Mouse (Mus musculus) Muller cell, postnatal 12 days (primary cell): ENCODE measurements at regions not wholly inside any gene's neighbourhood (a gene's known extent, or its start where the extent isn't known, plus 50 kb on each side); places are given as distances from the start of the nearest gene placed in this dataset.

ENCODE experiments used
- DNase-seq: peaks from one replicate; pipeline ENCODE4 v3.0.0-alpha.2; 2015; ENCODE audit errors: inconsistent ontology term

GRCm38 (mm10) chr15:60630756-60631402 lies 222.7 kb downstream of the Fam84b start:
- peak; percentile 67 for DNase-seq

DNA sequence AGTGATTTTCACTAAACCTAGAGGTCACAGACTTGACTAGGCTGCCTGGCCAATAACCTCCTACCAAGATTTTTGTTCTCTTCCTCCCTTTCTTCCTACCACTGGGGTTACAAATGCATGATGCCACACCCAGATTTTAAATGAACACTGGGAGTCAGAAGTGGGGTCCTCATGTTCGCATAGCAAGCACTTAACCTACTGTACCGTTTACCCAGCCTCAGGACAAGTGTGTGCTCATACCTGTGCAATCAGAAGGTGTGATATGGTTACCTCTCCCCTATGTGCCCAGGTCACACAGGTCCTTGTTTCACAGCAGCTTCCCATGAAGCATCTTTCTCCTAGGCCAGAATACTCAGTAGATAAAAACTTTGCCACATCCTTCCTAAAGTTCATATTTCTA lies 234.8 kb downstream of the Fam84b start:
- DNase-seq, result no peak

DNA sequence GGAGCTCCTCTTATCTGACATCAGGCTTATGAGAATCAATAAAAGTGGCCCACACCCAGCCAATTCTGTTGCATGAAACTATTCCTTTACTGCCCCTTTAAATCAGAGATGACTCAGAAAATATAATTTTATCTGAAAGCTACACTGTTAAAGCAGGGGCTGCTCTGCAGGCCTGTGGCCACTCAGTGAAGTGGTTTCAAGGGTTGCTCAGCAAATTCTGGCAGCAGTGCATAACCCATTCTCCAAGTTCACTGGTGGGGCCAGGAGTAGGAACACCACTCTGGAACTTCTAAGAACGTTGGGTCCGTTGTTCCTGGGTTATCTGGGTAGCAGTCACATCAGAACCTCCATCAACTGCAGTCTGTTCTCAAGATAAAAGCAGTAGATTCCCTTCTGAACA lies 236.2 kb downstream of the Fam84b start:
- DNase-seq, result no peak

DNA sequence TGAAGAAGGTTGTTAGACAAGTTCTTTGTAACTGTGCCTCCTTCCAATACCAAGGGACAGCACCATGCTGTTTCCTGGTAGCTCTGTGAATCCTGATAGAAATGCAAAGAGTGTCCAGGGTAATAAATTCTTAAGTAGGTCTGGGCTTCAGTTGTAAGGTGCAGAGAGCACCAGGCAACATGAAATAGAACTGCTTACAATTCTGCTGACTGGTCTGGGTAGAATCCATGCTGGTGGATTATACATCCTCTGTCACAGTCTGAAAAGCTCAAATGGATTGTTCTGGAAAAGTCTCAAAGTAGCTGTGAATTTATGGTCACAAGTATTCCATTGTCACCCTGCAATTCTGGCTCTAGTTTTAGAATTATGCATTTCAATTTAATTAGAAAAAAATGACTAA lies 251.7 kb downstream of the Fam84b start:
- no peak for DNase-seq

DNA sequence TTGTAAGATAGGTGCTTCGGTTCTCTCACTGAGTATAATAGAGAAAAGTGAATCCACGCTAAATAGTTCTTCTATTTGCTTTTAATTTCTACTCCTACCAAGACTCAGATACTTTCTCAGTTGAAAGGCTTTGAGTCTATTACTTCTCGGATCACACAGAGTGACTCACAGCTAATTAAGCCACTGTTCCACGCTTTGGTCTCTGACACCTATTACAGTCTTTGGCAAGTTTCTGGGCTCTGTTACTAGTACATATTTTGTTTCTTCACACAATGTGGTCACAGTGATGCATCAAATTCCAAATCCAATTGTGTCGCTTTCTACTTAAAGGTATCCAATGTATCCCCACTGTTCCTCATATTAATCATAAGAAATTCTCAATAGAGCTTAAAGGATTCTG lies 276.5 kb downstream of the Fam84b start:
- peak; percentile 58 for DNase-seq

DNA sequence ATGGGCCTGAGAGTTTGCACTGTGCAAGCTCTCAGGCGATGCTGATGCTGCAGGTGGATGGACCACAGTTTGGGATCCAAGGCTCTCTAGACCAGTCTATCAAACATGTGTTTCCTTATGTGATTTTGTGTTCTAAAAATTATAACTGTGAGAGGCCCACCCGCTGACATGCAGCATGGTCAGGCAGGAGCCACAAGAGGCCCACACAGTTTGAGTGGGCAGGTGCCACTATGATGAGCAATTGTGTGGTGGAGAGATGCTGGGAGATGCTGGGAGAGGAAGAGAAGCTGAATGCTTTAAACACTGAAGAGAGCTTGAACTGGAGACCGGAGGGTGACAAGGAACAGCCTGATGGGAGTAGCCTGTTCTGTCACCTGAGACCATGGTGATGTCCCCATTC lies 287.3 kb downstream of the Fam84b start:
- no peak for DNase-seq

GRCm38 (mm10) chr15:60565017-60565416 lies 288.6 kb downstream of the Fam84b start:
- DNase-seq, result no peak

DNA sequence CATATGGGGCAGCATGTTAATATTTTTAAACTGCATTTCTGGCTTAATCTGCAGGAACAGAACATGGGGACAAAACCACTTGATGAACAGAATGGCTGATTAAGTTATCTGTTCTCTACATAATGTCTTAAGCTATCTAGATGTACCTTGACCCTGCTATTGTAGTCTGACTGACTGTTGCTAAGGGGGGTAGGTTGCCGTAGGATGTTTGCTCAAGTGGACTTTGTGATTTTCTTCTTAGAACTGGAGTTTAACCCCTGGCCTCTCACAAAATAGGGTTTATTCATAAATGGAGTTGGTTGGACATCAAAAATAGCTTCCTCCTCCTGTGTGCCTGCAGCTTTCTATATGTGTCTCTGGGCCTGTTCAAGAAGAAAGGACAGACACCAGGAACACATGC lies 292.9 kb downstream of the Fam84b start:
- no peak for DNase-seq

DNA sequence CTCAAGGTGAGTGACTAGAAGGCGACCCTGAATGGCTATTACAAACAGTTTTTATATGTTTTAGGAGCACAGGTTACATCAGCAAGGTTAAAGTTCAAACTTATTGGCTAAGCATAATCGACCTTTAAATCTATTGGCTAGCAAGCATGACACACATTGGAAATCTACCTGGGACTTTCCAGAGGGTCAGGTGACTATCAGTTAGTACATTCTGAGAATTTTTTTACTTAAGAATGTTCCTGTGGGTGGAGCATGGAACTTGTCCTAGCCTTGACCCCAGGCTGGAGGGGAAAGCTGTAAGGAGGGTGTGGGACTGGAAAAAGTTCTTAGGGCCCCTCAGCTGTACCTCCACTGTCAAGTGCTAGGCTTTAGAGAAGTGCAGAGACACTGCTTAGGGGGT lies 297.9 kb downstream of the Fam84b start:
- DNase-seq, result no peak

DNA sequence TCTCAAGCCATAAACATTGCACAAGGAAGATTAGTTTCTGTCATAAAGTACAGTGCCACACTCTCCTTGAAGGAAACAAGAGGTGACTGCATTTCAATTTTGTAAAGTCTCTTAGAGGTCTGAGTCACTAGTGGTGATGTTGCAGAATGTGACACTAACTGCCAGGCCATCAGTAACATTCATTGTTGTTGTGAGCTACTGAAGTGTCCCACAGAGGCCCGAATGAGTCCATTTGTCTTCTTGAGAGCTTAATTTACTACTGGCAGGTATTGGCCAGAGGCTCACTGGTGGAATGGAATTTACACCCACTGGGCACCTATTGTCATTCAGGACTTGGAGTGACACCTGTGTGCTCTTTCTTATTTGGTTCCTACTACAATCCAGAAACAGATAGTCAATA lies 299.0 kb downstream of the Fam84b start:
- DNase-seq, result no peak

- no peak for DNase-seq
These were observed 305.5 kb downstream of the Fam84b start for GRCm38 (mm10) chr15:60548045-60548444.

DNA sequence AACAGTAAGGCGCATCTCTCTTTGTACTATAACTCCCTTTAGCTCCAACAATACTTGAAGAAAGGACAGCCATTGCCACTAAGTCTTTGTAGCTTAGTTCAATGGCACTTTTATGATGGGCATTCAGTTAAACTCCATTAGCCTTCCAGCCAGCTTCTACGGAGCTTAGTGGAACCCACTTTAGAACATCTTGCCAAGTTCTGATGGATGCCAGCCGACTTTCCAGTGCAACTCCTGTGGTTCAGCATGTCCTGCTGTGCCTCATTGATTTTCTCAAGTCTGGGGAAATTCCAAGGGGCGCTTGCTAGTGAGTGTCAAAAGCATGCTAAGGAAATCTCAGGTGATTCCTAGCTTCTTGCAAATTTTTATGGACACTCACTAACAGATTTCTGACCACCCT lies 316.4 kb downstream of the Fam84b start:
- no peak for DNase-seq

DNA sequence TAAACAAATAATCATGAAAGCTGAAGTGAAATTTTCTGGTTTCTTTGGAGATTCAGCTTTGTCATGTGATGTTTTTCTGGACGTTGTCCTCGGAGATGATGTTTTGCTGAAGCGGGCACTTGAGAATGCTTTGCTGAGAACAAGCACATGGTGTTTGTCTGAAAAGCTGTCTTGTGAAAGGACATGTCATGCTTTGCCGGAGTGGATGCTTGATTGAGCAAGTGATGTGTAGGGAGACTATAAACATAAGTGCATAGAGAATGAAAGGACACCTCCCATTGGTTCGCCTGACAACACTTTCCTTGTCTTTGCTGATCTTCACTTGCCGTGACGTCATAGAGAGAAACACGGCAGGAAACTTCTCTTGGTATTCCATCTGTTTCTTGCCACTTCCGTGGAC lies 318.9 kb downstream of the Fam84b start:
- DNase-seq, result no peak

DNA sequence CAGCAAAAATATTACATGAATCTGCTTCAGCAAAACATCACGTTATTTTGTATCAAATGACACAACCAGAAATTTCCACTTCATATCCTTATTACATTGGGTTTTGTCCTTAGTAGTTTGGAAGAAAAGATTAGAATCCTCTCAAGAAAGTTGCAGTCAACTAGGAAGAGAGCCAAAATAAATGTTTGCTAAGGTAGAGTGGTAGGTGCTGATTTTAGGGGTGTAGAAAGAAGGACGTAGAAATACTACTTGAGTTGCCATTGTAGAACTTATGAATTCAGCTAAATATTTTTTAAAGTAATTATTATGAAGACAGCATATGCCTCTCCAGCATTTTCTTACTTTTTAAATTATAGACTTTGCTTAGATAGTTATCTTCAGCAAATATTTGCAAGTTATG lies 336.8 kb downstream of the Fam84b start:
- DNase-seq, result no peak

DNA sequence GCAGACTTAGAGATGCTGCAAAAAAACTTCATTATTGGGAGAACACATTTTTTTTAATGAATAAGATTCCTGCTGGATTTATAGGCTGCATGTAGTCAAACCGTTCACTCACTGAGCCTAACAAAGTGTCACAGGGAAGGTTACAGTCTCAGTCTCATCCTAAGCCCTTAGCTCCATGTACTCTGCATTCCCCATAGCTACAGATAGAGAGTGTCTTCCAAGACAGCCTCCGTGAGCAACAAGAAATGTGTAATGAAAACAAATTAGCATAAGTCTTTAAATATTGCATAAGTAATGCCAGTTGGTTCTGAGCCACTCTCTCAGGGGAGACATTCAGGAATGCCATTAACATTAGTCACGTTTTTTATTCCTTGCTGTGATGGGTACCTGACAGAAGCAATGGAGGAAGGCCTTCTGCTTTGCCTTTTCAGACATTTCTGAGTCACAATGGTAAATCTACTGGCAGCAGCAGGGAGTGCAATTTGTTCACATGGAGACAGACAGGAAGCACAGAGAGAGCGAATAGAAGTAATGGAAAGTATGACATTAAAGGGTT lies 376.7 kb downstream of the Fam84b start:
- no peak for DNase-seq

GRCm38 (mm10) chr15:60475086-60475485 lies 378.5 kb downstream of the Fam84b start:
- DNase-seq, result peak; percentile 73

- DNase-seq, result peak; percentile 15
These were observed 415.5 kb upstream of the 4933412E24Rik start for GRCm38 (mm10) chr15:60431916-60432315.

DNA sequence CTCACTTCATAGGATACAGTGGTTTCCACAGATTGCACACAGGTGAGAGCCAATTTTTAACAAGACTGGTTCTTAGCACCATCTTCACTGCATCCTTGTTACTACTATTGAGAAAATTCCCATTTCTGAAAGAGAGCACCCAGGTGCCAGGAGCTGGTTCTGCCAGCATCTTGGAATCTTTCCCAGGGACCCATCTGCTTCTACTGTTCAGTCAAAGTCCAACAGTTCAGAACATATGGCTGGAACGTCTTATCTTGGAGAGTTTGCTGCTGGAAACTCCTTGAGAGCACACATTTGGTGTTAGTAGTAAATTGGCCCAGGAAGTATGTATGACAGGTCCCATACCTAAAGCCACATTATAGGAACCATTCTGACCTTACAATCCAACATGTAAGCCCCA lies 402.7 kb upstream of the 4933412E24Rik start:
- no peak for DNase-seq

- DNase-seq, result no peak
These were observed 375.9 kb upstream of the 4933412E24Rik start for GRCm38 (mm10) chr15:60392267-60392666.

GRCm38 (mm10) chr15:60390336-60390735 lies 373.9 kb upstream of the 4933412E24Rik start:
- DNase-seq, result no peak

GRCm38 (mm10) chr15:60387962-60388361 lies 371.5 kb upstream of the 4933412E24Rik start:
- DNase-seq, result no peak
